Mouse (Mus musculus) cerebellum, adult 18-20 months (tissue): ENCODE measurements around the gene St6galnac1.

Experiments used
- DNase-seq, 2 experiments: peaks; one replicate each; pipeline ENCODE4 v3.0.0; 2021

Gene St6galnac1

GRCm38 (mm10) chr11:116725031-116725948 lies 50.0 kb downstream of the St6galnac1 start:
- no peak for DNase-seq

DNA sequence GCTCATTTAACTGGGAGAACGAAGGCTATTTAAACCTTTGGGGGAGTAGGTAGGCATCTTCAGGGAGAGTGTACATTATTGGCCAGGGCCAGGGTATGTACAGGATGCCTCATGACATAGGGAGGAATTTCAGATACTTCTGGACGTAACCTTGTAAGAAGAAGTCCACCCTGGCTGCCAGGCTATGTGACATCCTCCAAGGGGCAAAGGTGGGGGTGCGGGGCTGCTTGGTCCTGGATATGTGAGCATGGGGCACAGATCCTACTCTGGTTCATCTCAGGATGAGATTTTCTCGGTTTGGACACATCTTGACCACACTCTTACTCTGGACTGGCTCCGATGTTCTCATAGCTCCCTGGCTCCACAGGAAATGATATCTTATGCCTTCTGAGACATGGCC lies 52.2 kb downstream of the St6galnac1 start:
- no peak for DNase-seq

- DNase-seq = no peak
Measured at GRCm38 (mm10) chr11:116721548-116722271, 53.6 kb downstream of the St6galnac1 start.

DNA sequence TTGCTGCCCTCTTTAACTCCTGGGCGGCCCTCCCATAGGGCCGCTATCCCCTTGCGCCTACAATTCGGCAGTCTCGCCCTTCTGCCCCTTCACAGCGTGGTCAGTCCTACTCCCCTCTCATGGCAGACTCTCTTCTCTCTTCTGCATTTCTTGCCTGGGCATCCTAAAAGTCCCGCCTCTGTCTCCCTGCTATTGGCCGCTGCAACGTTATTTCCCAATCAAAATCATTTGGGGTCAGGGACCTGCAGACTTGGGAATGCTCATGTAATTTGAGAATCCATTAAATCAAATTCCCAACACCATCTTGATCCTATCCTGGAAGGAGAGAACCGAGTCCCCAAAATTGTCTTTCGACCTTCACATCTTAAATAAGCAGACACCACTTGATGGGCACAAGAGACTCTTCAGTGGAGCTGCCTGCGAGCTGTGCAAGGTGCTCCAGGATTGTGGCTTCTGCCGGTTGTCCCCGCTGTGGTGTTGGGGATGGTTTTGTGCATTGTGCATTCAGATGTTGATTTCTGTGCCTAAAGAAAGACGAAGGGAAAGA lies 54.9 kb downstream of the St6galnac1 start:
- no peak for DNase-seq
